Mouse (Mus musculus): ENCODE measurements around the gene F5. TPM values are rescaled to one million over a fixed set of nuclear protein-coding genes. Genes with fewer than 3 reads are reported as not detected.

F5 gene
- polyA plus RNA-seq (2015; fragmentation: Nextera tagmentation; extraction: Ambion mirVana), result 0.24 and 0.36 TPM in 2 replicates

GRCm38 (mm10) chr1:164151387-164152088 lies at the start of gene F5:
Gene F5, plus strand, starts transcription at chr1:164151838.
- ATAC-seq (ENCODE audit: insufficient number of reproducible peaks, low FRiP score, low TSS enrichment, low read depth), result 0 out of 2 replicates have a peak, but pooled peaks have one; percentile 48
- WGBS, result 11% methylated on average over 16 of the region's 16 CpGs
- Histone ChIP-seq H3K27me3 (no peaks in the 10 kb centered on the region), H3K9me3 (no peaks in the 10 kb centered on the region), H3K4me3 (no peak within 1 kb of the TSS), H3K36me3 (no peaks in the 10 kb centered on the region), H3K9ac (no peak within 1 kb of the TSS), H3K27ac (no peak within 1 kb of the TSS), H3K4me1 (peaks cover 7% of the 10 kb centered on the region; the same call in 1 of the 2 replicates), H3K4me2 (0 out of 2 replicates have a peak within 1 kb of the TSS, but pooled peaks have one; percentile 12)

- no peak for ATAC-seq (ENCODE audit: insufficient number of reproducible peaks, low FRiP score, low TSS enrichment, low read depth)
Measured at GRCm38 (mm10) chr1:164109763-164110162, 41.9 kb upstream of the F5 start.

GRCm38 (mm10) chr1:164110591-164111329 lies 40.9 kb upstream of the F5 start:
- Histone ChIP-seq H3K36me3 (no peaks in the 10 kb centered on the region), H3K27ac (no peak overlapping the region), H3K4me2 (no peak overlapping the region), H3K4me1 (0 out of 2 replicates have a peak, but pooled peaks cover 3% of the 10 kb centered on the region), H3K27me3 (no peaks in the 10 kb centered on the region), H3K4me3 (no peak overlapping the region), H3K9ac (no peak overlapping the region), H3K9me3 (no peaks in the 10 kb centered on the region)
- no peak for ATAC-seq (ENCODE audit: insufficient number of reproducible peaks, low FRiP score, low TSS enrichment, low read depth)
- WGBS, result 98% methylated on average over 9 of the region's 9 CpGs

More at GRCm38 (mm10) chr1:164109763-164110162, 41.9 kb upstream of the F5 start:
- Histone ChIP-seq H3K27ac (no peak overlapping the region), H3K4me3 (no peak overlapping the region), H3K4me2 (no peak overlapping the region), H3K36me3 (no peaks in the 10 kb centered on the region), H3K4me1 (no peaks in the 10 kb centered on the region), H3K9me3 (no peaks in the 10 kb centered on the region), H3K9ac (no peak overlapping the region), H3K27me3 (no peaks in the 10 kb centered on the region)
- 79% methylated on average over 2 of the region's 2 CpGs for WGBS

GRCm38 (mm10) chr1:164114280-164114679 lies 37.4 kb upstream of the F5 start:
- no peak for ATAC-seq (ENCODE audit: insufficient number of reproducible peaks, low FRiP score, low TSS enrichment, low read depth)
- WGBS, result 72% methylated on average over 5 of the region's 5 CpGs
- 0 out of 2 replicates have a peak, but pooled peaks cover 3% of the 10 kb centered on the region for H3K4me1 ChIP-seq
- no peak overlapping the region for H3K4me3 ChIP-seq
- H3K36me3 ChIP-seq, result no peaks in the 10 kb centered on the region
- no peaks in the 10 kb centered on the region for H3K27me3 ChIP-seq
- no peak overlapping the region for H3K27ac ChIP-seq
- no peaks in the 10 kb centered on the region for H3K9me3 ChIP-seq
- no peak overlapping the region for H3K9ac ChIP-seq
- H3K4me2 ChIP-seq, result no peak overlapping the region

GRCm38 (mm10) chr1:164114947-164115493 lies 36.6 kb upstream of the F5 start, which contains the start of gene Selp:
Gene Selp, plus strand, starts transcription at chr1:164115264.
- H3K27ac ChIP-seq, result no peak within 1 kb of the TSS
- no peaks in the 10 kb centered on the region for H3K9me3 ChIP-seq
- H3K9ac ChIP-seq, result no peak within 1 kb of the TSS
- H3K36me3 ChIP-seq, result no peaks in the 10 kb centered on the region
- 55% methylated on average over 8 of the region's 8 CpGs for WGBS
- H3K4me1 ChIP-seq, result 0 out of 2 replicates have a peak, but pooled peaks cover 3% of the 10 kb centered on the region
- H3K4me3 ChIP-seq, result no peak within 1 kb of the TSS
- ATAC-seq (ENCODE audit: insufficient number of reproducible peaks, low FRiP score, low TSS enrichment, low read depth), result no peak
- H3K4me2 ChIP-seq, result no peak within 1 kb of the TSS
- no peaks in the 10 kb centered on the region for H3K27me3 ChIP-seq

- H3K4me3 ChIP-seq, result no peak overlapping the region
- no peaks in the 10 kb centered on the region for H3K9me3 ChIP-seq
- H3K27me3 ChIP-seq, result no peaks in the 10 kb centered on the region
- no peak overlapping the region for H3K4me2 ChIP-seq
- no peak overlapping the region for H3K9ac ChIP-seq
- no peak for ATAC-seq (ENCODE audit: insufficient number of reproducible peaks, low FRiP score, low TSS enrichment, low read depth)
- no peaks in the 10 kb centered on the region for H3K36me3 ChIP-seq
- WGBS, result 81% methylated on average over 6 of the region's 6 CpGs
- 0 out of 2 replicates have a peak, but pooled peaks cover 3% of the 10 kb centered on the region for H3K4me1 ChIP-seq
- no peak overlapping the region for H3K27ac ChIP-seq
Measured at GRCm38 (mm10) chr1:164115647-164116046, 36.0 kb upstream of the F5 start.

GRCm38 (mm10) chr1:164117869-164118268 lies 33.8 kb upstream of the F5 start:
- WGBS, result 89% methylated on average over 6 of the region's 6 CpGs
- Histone ChIP-seq H3K27me3 (no peaks in the 10 kb centered on the region), H3K9ac (no peak overlapping the region), H3K9me3 (no peaks in the 10 kb centered on the region), H3K4me3 (no peak overlapping the region), H3K27ac (no peak overlapping the region), H3K36me3 (no peaks in the 10 kb centered on the region), H3K4me2 (no peak overlapping the region), H3K4me1 (0 out of 2 replicates have a peak, but pooled peaks cover 3% of the 10 kb centered on the region)
- no peak for ATAC-seq (ENCODE audit: insufficient number of reproducible peaks, low FRiP score, low TSS enrichment, low read depth)

GRCm38 (mm10) chr1:164119892-164120776 lies 31.5 kb upstream of the F5 start:
- no peaks in the 10 kb centered on the region for H3K27me3 ChIP-seq
- no peaks in the 10 kb centered on the region for H3K36me3 ChIP-seq
- no peak overlapping the region for H3K4me3 ChIP-seq
- no peaks in the 10 kb centered on the region for H3K9me3 ChIP-seq
- H3K4me1 ChIP-seq, result 0 out of 2 replicates have a peak, but pooled peaks cover under 1% of the 10 kb centered on the region
- no peak overlapping the region for H3K9ac ChIP-seq
- WGBS, result 73% methylated on average over 3 of the region's 3 CpGs
- no peak overlapping the region for H3K27ac ChIP-seq
- H3K4me2 ChIP-seq, result no peak overlapping the region
- no peak for ATAC-seq (ENCODE audit: insufficient number of reproducible peaks, low FRiP score, low TSS enrichment, low read depth)

GRCm38 (mm10) chr1:164120777-164121158 lies 30.9 kb upstream of the F5 start:
- Histone ChIP-seq H3K4me3 (no peak overlapping the region), H3K27me3 (no peaks in the 10 kb centered on the region), H3K9me3 (no peaks in the 10 kb centered on the region), H3K27ac (no peak overlapping the region), H3K9ac (no peak overlapping the region), H3K4me2 (no peak overlapping the region), H3K4me1 (no peaks in the 10 kb centered on the region), H3K36me3 (no peaks in the 10 kb centered on the region)
- ATAC-seq (ENCODE audit: insufficient number of reproducible peaks, low FRiP score, low TSS enrichment, low read depth), result no peak
- 85% methylated on average over 3 of the region's 3 CpGs for WGBS

- Histone ChIP-seq H3K4me2 (no peak overlapping the region), H3K36me3 (no peaks in the 10 kb centered on the region), H3K9me3 (no peaks in the 10 kb centered on the region), H3K27me3 (no peaks in the 10 kb centered on the region), H3K27ac (no peak overlapping the region), H3K9ac (no peak overlapping the region), H3K4me1 (no peaks in the 10 kb centered on the region), H3K4me3 (no peak overlapping the region)
- no peak for ATAC-seq (ENCODE audit: insufficient number of reproducible peaks, low FRiP score, low TSS enrichment, low read depth)
- WGBS, result 36% methylated on average over 3 of the region's 3 CpGs
Measured at GRCm38 (mm10) chr1:164123836-164124235, 27.8 kb upstream of the F5 start.

- Histone ChIP-seq H3K9me3 (no peaks in the 10 kb centered on the region), H3K4me3 (no peak overlapping the region), H3K36me3 (no peaks in the 10 kb centered on the region), H3K9ac (no peak overlapping the region), H3K27me3 (no peaks in the 10 kb centered on the region), H3K4me2 (no peak overlapping the region), H3K27ac (no peak overlapping the region), H3K4me1 (no peaks in the 10 kb centered on the region)
- WGBS, result 64% methylated on average over 3 of the region's 3 CpGs
- ATAC-seq (ENCODE audit: insufficient number of reproducible peaks, low FRiP score, low TSS enrichment, low read depth), result no peak
Measured at GRCm38 (mm10) chr1:164130013-164130412, 21.6 kb upstream of the F5 start.
